Mouse (Mus musculus) testis, adult 2 months (tissue): ENCODE measurements around the gene Ezh1.

ENCODE experiments used
- CTCF ChIP-seq: fragments of 200-500 bp; IDR thresholded peaks from 2 replicates; pipeline ENCODE4 v1.5.1; 2012; ENCODE audit warnings: low read depth, mild to moderate bottlenecking, inconsistent platforms, low read length, moderate library complexity; ENCODE audit not compliant: control insufficient read depth, insufficient read depth, insufficient replicate concordance
- POLR2A ChIP-seq: fragments of 200-500 bp; IDR thresholded peaks from 2 replicates; pipeline ENCODE4 v1.6.1; 2012; ENCODE audit warnings: low read depth, mild to moderate bottlenecking, inconsistent platforms, low read length, moderate library complexity; ENCODE audit not compliant: control insufficient read depth

DNA sequence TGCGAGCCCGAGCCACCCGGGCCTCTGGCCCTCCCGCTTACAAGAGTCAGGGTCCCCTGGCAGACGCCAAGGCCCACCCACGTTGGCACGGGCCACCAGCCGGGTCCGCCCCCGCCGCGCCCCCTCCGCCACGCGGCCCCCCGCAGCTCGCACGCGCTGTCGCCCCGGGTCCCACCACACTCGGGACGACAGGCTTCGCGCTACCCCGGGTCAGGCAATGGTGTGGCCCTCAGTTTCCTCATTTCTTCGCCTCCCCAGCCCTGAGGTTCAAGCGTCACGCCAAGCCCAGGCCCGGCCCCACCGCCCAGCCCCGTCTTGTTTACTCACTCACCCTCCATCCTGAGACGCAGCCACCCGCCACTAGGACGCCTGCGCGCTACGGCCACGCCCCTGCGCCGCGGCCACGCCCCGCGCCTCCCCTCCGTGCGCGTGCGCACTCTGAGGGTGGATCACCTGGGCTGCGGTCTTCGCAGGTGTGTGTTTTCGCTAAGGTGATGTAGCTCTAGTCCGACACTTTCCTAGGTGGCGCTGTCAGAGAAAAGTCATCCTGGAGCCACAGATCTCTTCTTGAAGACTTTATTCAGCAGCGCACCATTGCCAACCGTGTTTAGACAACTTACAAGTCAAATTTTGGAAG lies at the start of gene Ezh1:
- 0 out of 2 replicates have a peak, but pooled peaks have one; percentile 19 for TF ChIP-seq CTCF
- TF ChIP-seq POLR2A = peak; percentile 69
